Mouse (Mus musculus): Measurements from ENCODE around the gene Rad17.

DNA sequence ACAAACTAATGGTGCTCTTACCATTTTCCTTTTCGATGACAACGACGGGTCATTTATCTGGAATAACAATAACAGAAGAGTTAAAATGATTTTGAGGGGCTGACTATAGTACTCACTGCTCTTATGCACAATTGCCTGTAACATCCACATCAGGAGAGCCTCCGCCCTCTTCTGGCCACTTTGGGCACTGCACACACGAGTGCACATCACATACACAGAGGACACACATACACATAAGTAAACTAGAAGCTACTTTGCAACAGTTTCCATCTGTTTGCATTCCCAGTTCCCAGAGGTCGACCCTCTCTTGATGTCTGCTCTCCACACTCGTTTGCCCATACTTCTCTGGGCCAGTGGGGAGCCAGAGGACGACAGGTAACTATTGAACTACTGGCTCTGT is 43.1 kb downstream of the Rad17 start:
- TF ChIP-seq POLR2A (IDR thresholded peaks at IDR 0.05; ENCODE audit: borderline replicate concordance, extremely low read depth, insufficient read depth, insufficient read length, poor library complexity, severe bottlenecking) (no peak), CTCF (IDR thresholded peaks at IDR 0.05; ENCODE audit: borderline replicate concordance, extremely low read depth, insufficient read depth, insufficient read length) (0 out of 2 replicates have a peak, but pooled peaks have one; percentile 11)

All from brain, embryonic 14.5 days (tissue).